Mouse (Mus musculus): ENCODE data around the gene Cdk11b. TPM values are rescaled to one million over a fixed set of nuclear protein-coding genes. Genes with fewer than 3 reads are reported as not detected.

Cdk11b gene
- polyA plus RNA-seq, 1 experiment: 202 TPM

DNA sequence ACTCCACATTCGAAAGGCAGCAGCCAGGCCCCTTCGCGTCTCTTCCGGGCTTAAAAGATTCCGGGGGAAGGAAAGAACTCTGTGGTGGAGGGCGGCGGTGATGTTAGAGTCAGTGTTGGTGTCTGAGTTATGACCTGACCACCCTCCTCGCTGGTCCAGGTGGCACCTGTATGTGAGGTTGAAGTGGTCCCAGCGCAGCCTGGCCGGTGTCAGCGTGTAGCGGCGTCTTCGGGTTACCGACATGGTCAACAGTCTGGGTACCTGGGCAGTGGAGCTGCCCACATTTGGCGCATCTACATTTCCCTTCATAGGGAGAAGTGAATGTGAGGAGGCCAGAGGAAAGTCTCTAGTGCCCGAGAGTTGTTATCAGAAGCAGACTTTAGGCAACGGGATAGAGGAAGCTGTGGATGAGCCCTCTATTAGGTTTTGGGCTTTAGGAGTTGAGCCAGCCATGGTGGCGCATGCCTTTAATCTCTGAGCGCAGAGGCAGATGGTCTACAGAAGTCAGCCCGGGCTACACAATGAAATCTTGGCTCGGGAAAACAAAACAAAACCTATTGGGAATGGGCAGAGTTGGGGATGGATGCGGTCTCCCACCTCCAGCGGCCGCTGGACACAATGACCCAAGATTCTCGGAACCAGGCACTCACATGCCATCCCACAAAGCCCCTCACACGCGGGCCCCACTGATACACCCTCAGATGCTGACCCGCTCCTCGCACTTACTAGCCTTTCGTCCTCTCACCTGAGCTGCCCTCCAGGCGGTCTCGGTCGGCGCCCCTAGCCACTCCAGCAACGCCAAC lies 27.8 kb downstream of the Cdk11b start:
- Histone ChIP-seq H3K4me1 (ENCODE audit: control insufficient read depth, insufficient read depth, low read length) (peaks cover 2% of the 10 kb centered on the region; the same call in 1 of the 2 replicates), H3K27ac (ENCODE audit: control insufficient read depth, insufficient read depth, low read depth, low read length, poor library complexity) (no peak overlapping the region), H3K4me3 (replicated peaks; ENCODE audit: control insufficient read depth, low read depth, low read length) (no peak overlapping the region)
- WGBS: 31% methylated on average over 36 of the region's 36 CpGs
- no peak for TF ChIP-seq POLR2A (IDR thresholded peaks at IDR 0.05; ENCODE audit: borderline replicate concordance, control insufficient read depth, low read depth, low read length)
- no peak for TF ChIP-seq CTCF (IDR thresholded peaks at IDR 0.05; ENCODE audit: control insufficient read depth, insufficient read depth, low read length)

DNA sequence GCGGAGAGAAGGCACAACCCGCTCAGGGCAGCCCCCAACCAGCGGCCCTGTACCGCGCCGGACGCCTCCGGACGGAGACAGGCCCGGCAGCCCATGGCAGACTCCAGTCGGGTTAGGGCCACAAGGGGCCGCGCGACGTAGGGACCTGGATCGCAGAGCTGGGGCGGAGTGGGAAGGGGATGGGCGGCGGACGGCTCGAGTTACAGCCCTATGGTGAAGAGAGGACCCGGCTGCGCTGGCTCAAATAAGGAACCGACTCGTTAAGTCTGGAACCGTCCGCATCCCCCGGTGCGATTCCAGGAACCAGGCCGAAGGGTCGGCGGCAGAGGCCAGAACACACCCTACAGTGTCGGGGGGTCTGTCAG lies 28.4 kb downstream of the Cdk11b start, which contains the start of gene Mmp23:
Mmp23 (minus strand) TSS at position 299 of the 365 bp plus-strand sequence.
- WGBS: 1% methylated on average over 33 of the region's 33 CpGs
- H3K4me3 ChIP-seq (replicated peaks; ENCODE audit: control insufficient read depth, low read depth, low read length): no peak within 1 kb of the TSS
- TF ChIP-seq POLR2A (IDR thresholded peaks at IDR 0.05; ENCODE audit: borderline replicate concordance, control insufficient read depth, low read depth, low read length): no peak
- no peak for TF ChIP-seq CTCF (IDR thresholded peaks at IDR 0.05; ENCODE audit: control insufficient read depth, insufficient read depth, low read length)
- H3K27ac ChIP-seq (ENCODE audit: control insufficient read depth, insufficient read depth, low read depth, low read length, poor library complexity): no peak within 1 kb of the TSS
- H3K4me1 ChIP-seq (ENCODE audit: control insufficient read depth, insufficient read depth, low read length): peaks cover 2% of the 10 kb centered on the region; the same call in 1 of the 2 replicates

GRCm38 (mm10) chr4:155653451-155654182 lies 29.0 kb downstream of the Cdk11b start:
- TF ChIP-seq POLR2A (IDR thresholded peaks at IDR 0.05; ENCODE audit: borderline replicate concordance, control insufficient read depth, low read depth, low read length): no peak
- TF ChIP-seq CTCF (IDR thresholded peaks at IDR 0.05; ENCODE audit: control insufficient read depth, insufficient read depth, low read length): no peak
- Histone ChIP-seq H3K4me3 (replicated peaks; ENCODE audit: control insufficient read depth, low read depth, low read length) (no peak overlapping the region), H3K4me1 (ENCODE audit: control insufficient read depth, insufficient read depth, low read length) (peaks cover 2% of the 10 kb centered on the region; the same call in 1 of the 2 replicates), H3K27ac (ENCODE audit: control insufficient read depth, insufficient read depth, low read depth, low read length, poor library complexity) (no peak overlapping the region)
- 3% methylated on average over 31 of the region's 31 CpGs for WGBS

DNA sequence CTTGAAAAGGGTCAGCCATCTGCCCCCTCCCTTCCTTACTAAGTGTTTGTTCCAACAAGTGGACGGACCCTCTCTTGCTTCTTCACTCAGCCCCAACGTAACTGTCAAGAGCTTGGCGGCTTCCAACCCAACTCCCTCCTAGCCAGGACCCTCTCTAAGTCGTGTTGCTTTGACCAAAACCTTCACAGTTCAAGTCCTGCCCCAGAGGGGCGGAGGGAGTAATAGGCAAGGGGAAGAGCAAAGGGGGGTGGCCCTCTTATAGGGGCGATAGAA lies 29.5 kb downstream of the Cdk11b start:
- no peak overlapping the region for H3K4me3 ChIP-seq (replicated peaks; ENCODE audit: control insufficient read depth, low read depth, low read length)
- TF ChIP-seq CTCF (IDR thresholded peaks at IDR 0.05; ENCODE audit: control insufficient read depth, insufficient read depth, low read length) (no peak), POLR2A (IDR thresholded peaks at IDR 0.05; ENCODE audit: borderline replicate concordance, control insufficient read depth, low read depth, low read length) (no peak)
- H3K27ac ChIP-seq (ENCODE audit: control insufficient read depth, insufficient read depth, low read depth, low read length, poor library complexity): no peak overlapping the region
- peaks cover 2% of the 10 kb centered on the region; the same call in 1 of the 2 replicates for H3K4me1 ChIP-seq (ENCODE audit: control insufficient read depth, insufficient read depth, low read length)
- 4% methylated on average over 6 of the region's 6 CpGs for WGBS

DNA sequence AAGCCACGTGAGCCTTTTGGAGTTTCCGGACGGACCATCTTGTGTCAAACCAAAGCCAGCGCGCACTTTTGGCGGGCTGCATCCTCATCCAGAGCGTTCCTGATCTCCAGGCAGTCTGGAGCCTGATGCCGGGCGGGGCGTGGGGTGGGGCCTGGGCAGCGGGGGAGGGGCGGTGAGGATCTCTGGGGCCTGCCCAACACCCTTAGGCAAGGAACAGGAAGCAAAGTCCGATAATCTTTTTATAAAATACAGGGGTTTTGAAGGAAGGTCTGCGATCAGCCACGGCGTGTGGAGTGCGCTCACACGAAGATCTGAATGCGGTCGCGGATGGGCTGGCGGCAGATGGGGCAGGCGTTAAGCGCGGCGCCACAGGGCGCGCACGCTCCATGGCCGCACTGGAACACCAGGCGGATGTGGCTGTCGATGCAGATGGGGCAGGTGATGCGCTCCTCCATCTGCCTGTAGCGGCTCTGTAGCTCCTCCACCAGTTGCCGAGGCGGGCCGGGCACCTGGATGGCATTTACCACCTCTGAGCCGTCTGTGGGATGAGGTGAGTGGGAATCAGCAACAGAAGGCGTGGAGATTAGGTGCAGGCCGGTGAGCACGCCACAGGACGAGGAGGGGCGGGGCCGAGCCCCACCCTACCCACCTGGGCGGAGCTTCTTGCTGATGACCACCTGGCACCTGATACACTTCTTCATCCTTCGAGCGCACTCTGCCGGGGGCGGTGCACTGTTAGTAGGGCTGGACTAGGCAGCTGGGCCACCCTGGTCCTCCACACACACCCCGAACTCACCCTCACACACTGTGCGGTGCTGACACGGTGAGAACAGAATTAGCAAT lies 30.0 kb downstream of the Cdk11b start:
- Histone ChIP-seq H3K27ac (ENCODE audit: control insufficient read depth, insufficient read depth, low read depth, low read length, poor library complexity) (no peak overlapping the region), H3K4me1 (ENCODE audit: control insufficient read depth, insufficient read depth, low read length) (peaks cover 2% of the 10 kb centered on the region; the same call in 1 of the 2 replicates), H3K4me3 (replicated peaks; ENCODE audit: control insufficient read depth, low read depth, low read length) (peak overlapping the region; percentile 41)
- 6% methylated on average over 52 of the region's 52 CpGs for WGBS
- TF ChIP-seq CTCF (IDR thresholded peaks at IDR 0.05; ENCODE audit: control insufficient read depth, insufficient read depth, low read length): no peak
- TF ChIP-seq POLR2A (IDR thresholded peaks at IDR 0.05; ENCODE audit: borderline replicate concordance, control insufficient read depth, low read depth, low read length): 0 out of 2 replicates have a peak, but pooled peaks have one; percentile 11

DNA sequence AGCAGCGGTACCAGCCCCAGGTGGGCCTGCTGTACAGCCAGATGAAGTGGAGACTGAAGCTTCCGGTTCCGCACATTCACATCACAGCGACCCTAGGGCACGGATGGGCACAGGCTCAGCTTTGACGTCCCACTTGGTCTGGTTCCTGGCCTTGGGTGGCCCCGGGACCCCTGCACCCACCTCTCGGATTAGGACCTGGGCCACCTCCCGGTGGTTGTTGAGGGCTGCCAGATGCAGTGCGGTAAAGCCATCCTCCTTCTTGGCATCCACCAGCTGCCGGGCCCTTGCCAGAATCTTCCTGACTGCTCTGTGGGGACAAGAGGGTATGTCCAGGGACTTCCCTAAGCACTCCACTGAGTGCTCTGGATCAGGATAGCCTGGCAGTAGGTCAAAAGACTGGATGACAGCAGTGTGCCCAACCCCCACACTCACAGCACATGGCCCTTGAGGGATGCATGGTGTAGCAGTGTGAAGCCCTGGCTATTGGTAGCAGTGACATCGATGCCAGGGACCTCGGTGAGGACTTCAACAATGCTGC lies 31.6 kb downstream of the Cdk11b start:
- no peak overlapping the region for H3K4me3 ChIP-seq (replicated peaks; ENCODE audit: control insufficient read depth, low read depth, low read length)
- peaks cover 2% of the 10 kb centered on the region; the same call in 1 of the 2 replicates for H3K4me1 ChIP-seq (ENCODE audit: control insufficient read depth, insufficient read depth, low read length)
- no peak overlapping the region for H3K27ac ChIP-seq (ENCODE audit: control insufficient read depth, insufficient read depth, low read depth, low read length, poor library complexity)
- WGBS: 93% methylated on average over 13 of the region's 13 CpGs
- no peak for TF ChIP-seq POLR2A (IDR thresholded peaks at IDR 0.05; ENCODE audit: borderline replicate concordance, control insufficient read depth, low read depth, low read length)
- no peak for TF ChIP-seq CTCF (IDR thresholded peaks at IDR 0.05; ENCODE audit: control insufficient read depth, insufficient read depth, low read length)

DNA sequence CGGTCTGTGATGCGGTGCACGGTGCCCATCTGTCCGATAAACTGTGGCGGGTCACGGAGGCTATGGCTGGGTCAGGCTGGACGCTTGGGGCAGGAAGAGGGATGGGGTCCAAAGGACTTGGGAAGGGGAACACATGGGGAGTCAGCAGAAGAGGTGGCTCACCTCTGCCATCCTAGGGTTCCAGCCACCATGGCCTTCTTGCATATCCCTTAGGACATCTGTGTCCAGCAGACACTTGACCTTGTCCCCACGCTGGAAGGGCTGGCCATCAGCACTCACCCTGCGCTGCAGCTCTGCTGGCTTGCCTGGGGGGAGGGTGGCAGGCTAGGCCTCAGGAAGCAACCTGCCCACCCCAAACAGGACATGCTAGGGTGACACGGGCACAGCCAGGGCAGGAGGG lies 34.3 kb downstream of the Cdk11b start:
- no peak overlapping the region for H3K4me3 ChIP-seq (replicated peaks; ENCODE audit: control insufficient read depth, low read depth, low read length)
- TF ChIP-seq CTCF (IDR thresholded peaks at IDR 0.05; ENCODE audit: control insufficient read depth, insufficient read depth, low read length) (no peak), POLR2A (IDR thresholded peaks at IDR 0.05; ENCODE audit: borderline replicate concordance, control insufficient read depth, low read depth, low read length) (no peak)
- H3K4me1 ChIP-seq (ENCODE audit: control insufficient read depth, insufficient read depth, low read length): no peaks in the 10 kb centered on the region
- no peak overlapping the region for H3K27ac ChIP-seq (ENCODE audit: control insufficient read depth, insufficient read depth, low read depth, low read length, poor library complexity)
- WGBS: 91% methylated on average over 10 of the region's 10 CpGs
